Mouse (Mus musculus): Measurements from ENCODE around the gene Rpl22. TPM values are rescaled to one million over a fixed set of nuclear protein-coding genes. Genes with fewer than 3 reads are reported as not detected.
A peak's percentile ranks its signal among the peaks of the same experiment; 100 is the strongest.

The Rpl22 gene
- polyA plus RNA-seq, 1 experiment from 2014 or later = 280 TPM

DNA sequence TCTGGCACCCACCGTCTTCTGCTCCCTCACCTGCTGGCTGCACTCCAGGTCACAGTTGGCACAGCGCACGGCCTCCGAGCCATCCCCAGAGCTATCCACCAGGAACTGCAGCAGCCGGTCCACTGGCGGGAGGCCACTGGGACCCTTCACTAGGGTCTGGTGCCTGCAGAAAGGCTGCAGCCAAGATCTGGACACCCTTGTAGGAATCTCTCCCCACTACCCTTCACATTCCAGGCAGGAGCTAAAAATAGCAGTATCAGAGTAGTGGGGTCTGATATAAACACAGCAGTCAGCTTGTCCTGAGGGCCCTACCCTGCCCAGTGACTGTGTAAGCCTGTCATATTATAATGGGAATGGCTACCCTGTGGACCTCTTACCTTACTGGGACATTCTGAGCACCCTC lies 7.9 kb upstream of the Rpl22 start:
- Histone ChIP-seq H3K27ac (ENCODE audit: poor library complexity, severe bottlenecking) (peak overlapping the region; percentile 97), H3K9me3 (replicated peaks) (no peaks in the 10 kb centered on the region), H3K36me3 (no peaks in the 10 kb centered on the region), H3K4me3 (peak overlapping the region; percentile 47), H3K4me2 (peak overlapping the region; percentile 84), H3K27me3 (replicated peaks) (peaks cover 44% of the 10 kb centered on the region), H3K9ac (peak overlapping the region; percentile 80), H3K4me1 (replicated peaks) (peaks cover 51% of the 10 kb centered on the region)
- ATAC-seq (ENCODE audit: insufficient number of reproducible peaks, low FRiP score) = peak; percentile 30; the same call in 1 of the 2 replicates
- 42% methylated on average over 6 of the region's 6 CpGs for WGBS

DNA sequence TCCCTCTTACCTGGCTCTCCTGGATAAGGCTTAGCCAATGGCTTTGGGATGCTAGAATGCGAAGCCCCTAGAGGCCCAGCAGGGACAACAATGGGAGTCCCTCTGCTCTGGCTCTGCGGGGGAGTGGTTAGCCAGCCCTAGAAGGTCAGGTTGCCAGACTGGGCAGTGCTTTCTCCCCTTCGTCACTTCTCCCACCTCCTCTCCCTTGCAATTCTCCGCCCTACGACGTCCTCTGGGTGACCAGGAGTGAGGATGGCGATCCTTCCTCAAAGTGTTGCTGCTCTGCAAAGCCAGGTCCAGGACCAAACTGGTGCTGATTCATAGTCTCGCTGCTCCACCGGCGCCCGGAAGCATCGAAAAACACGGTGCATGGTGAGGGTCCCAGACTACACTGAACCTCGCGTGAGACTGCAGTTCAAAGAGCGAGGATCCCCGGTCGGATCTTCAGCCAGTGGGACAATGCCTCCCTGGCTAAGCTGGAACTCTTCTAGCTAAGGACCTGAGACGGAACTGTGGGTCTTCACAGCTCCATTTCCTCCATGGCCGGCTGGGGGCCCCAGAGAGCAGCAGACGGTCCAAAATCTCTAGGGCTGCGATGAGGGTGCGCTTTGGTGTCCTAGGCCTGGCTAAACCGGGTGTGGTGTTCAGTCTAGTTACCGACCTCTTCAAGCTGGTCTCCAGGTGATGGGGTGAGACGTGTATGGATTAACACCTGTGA lies 6.9 kb upstream of the Rpl22 start, which contains the start of gene Rnf207:
Gene Rnf207, minus strand, starts transcription at position 477 of the 718 bp plus-strand sequence.
- Histone ChIP-seq H3K36me3 (no peaks in the 10 kb centered on the region), H3K27ac (ENCODE audit: poor library complexity, severe bottlenecking) (peak within 1 kb of the TSS; percentile 97), H3K4me3 (peak within 1 kb of the TSS; percentile 47), H3K9ac (peak within 1 kb of the TSS; percentile 80), H3K9me3 (replicated peaks) (no peaks in the 10 kb centered on the region), H3K27me3 (replicated peaks) (peaks cover 33% of the 10 kb centered on the region), H3K4me2 (peak within 1 kb of the TSS; percentile 84), H3K4me1 (replicated peaks) (peaks cover 40% of the 10 kb centered on the region)
- peak; percentile 51 for ATAC-seq (ENCODE audit: insufficient number of reproducible peaks, low FRiP score)
- whole genome bisulfite sequencing = 3% methylated on average over 26 of the region's 26 CpGs

DNA sequence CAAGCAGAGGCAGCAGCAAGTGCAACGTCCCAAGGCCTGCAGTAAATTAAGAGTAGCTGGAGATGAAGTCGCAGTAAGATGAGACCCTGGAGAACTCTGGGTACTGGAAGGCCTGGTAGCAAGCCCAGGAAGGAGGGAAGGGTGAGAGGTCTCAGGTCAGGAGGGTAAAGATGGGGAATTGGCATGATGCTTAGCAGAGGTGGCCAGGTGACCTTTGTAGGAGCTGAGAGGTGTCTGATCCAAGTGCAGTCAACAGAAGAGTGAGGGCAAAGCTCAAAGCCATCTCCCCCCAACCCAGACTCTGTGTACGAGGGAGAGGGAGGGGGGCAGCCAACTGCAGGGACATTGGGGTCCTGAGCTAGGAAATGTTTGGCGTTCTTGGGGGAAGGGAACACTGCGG lies 4.1 kb upstream of the Rpl22 start:
- Histone ChIP-seq H3K9me3 (replicated peaks) (no peaks in the 10 kb centered on the region), H3K4me3 (no peak overlapping the region), H3K4me2 (no peak overlapping the region), H3K36me3 (no peaks in the 10 kb centered on the region), H3K27ac (ENCODE audit: poor library complexity, severe bottlenecking) (no peak overlapping the region), H3K4me1 (replicated peaks) (peaks cover 19% of the 10 kb centered on the region), H3K9ac (no peak overlapping the region), H3K27me3 (replicated peaks) (peaks cover 7% of the 10 kb centered on the region; the same call in 1 of the 2 replicates)
- WGBS = 58% methylated on average over 5 of the region's 5 CpGs
- no peak for ATAC-seq (ENCODE audit: insufficient number of reproducible peaks, low FRiP score)

DNA sequence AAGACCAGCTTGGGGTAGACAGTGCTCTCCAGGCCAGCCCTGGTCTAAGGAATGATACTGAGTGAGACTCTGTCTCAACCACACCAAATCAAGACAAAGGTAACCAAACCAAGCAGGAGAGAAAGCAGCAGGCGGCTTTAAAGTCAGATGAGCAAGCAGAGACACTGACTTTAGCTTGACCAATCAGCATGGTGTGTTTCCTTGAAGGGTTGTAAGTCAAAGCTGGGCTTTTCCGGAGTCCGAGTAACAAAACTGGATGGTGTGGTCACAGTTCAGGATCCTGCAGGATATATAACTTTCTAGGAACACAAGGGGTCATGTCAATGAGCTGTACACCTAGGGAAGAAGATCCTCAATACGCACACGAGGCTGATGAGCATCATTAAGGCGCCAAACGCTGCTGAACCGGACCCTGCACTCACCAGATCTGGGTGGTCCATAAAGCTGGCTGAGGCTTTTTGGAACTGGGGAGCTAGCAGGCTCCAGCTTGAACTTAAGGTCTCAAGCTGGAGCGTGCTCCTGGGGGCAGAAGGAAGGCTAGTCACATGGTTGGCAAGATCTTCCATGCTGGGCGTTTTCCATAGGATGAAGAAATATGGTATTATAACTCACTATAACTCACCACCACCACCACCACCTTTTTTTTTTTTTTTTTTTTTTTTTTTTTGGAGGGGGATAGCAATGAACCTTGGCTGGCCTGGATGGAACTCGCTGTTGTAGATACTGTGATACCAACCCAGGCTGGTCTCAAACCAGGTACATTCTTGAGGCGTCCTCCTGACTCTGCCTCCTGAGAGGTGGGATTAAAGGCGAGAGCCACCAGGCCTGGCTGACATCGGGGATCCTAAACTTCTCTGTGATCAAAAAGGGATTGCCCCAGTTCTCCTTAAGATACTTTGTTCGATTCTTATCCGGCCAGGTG lies 640 bp upstream of the Rpl22 start:
- Histone ChIP-seq H3K9me3 (replicated peaks) (no peaks in the 10 kb centered on the region), H3K4me3 (peak overlapping the region; percentile 95), H3K36me3 (peaks cover 26% of the 10 kb centered on the region), H3K4me1 (replicated peaks) (peaks cover 13% of the 10 kb centered on the region), H3K4me2 (peak overlapping the region; percentile 49; the same call in 1 of the 2 replicates), H3K27me3 (replicated peaks) (no peaks in the 10 kb centered on the region), H3K27ac (ENCODE audit: poor library complexity, severe bottlenecking) (peak overlapping the region; percentile 44; the same call in 1 of the 2 replicates), H3K9ac (no peak overlapping the region)
- peak; percentile 29 for ATAC-seq (ENCODE audit: insufficient number of reproducible peaks, low FRiP score)
- WGBS = 46% methylated on average over 16 of the region's 16 CpGs

DNA sequence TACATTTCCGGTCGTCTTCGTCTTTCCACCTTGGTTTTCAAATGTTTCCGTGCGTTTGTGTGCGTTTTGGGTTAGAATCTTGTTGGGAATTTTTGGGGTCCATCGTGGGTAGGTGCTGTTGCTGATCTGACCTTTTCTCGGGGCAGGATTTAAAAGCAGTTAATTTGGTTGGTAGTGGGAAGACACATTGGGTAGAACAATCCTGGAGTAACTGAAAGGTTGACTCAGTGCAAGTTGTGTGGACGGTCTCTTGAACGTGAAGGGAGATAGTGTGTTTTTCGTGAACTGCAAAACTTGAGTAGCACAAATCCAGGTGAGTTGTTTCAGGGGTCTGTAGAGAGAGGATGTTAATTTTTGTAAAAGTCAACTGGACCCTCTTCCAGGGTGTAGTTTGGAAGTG lies 1.0 kb downstream of the Rpl22 start:
- WGBS = under 1% methylated on average over 11 of the region's 11 CpGs

DNA sequence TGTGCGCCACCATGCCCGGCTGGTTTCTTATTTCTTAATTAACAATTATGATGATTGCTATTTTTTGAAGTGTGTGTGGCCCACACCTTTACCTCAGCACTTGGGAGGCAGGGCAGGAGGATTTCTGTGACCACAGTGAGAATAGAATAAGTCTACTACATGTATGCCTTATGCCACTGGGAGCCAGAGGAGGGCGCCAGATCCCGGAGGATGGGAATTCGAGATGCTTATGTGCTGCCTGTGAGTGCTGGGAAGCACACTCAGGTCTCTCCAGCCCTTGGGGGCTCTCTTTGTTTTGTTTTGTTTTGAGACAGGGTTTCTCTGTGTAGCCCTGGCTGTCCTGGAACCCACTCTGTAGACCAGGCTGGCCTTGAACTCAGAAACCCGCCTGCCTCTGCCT lies 3.1 kb downstream of the Rpl22 start:
- peaks cover 64% of the 10 kb centered on the region for H3K36me3 ChIP-seq
- no peaks in the 10 kb centered on the region for H3K27me3 ChIP-seq (replicated peaks)
- no peaks in the 10 kb centered on the region for H3K9me3 ChIP-seq (replicated peaks)
- H3K4me1 ChIP-seq (replicated peaks) = peaks cover 13% of the 10 kb centered on the region
- no peak overlapping the region for H3K4me2 ChIP-seq
- H3K4me3 ChIP-seq = no peak overlapping the region
- no peak for ATAC-seq (ENCODE audit: insufficient number of reproducible peaks, low FRiP score)
- 80% methylated on average over 6 of the region's 6 CpGs for WGBS
- H3K9ac ChIP-seq = no peak overlapping the region
- no peak overlapping the region for H3K27ac ChIP-seq (ENCODE audit: poor library complexity, severe bottlenecking)

More for the DNA sequence above, 1.0 kb downstream of the Rpl22 start:
- no peaks in the 10 kb centered on the region for H3K27me3 ChIP-seq (replicated peaks)
- peak overlapping the region; percentile 95 for H3K4me3 ChIP-seq
- peaks cover 13% of the 10 kb centered on the region for H3K4me1 ChIP-seq (replicated peaks)
- H3K36me3 ChIP-seq = peaks cover 42% of the 10 kb centered on the region
- H3K9ac ChIP-seq = peak overlapping the region; percentile 95
- H3K27ac ChIP-seq (ENCODE audit: poor library complexity, severe bottlenecking) = no peak overlapping the region
- no peak for ATAC-seq (ENCODE audit: insufficient number of reproducible peaks, low FRiP score)
- peak overlapping the region; percentile 84 for H3K4me2 ChIP-seq
- H3K9me3 ChIP-seq (replicated peaks) = no peaks in the 10 kb centered on the region

DNA sequence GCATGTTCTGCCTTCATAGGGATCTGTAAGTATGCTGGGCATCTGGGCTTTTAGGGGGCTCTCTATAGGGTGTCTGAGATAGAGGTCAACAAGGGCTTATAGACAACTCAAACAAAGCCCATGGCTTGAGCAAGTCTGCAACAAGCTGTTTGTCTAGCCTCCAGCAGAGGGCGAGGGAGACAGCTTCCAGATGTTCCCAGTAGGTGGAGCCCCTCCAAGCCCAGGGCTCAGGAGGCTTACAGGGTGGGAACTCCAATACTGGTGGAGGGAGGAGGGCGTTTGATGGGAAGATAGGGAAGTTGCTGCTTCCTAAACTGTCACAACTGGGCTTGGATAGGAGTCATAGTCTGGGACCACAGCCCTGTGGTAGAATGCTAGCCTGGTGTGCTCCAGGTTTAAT lies 7.4 kb downstream of the Rpl22 start:
- H3K9ac ChIP-seq = no peak overlapping the region
- H3K4me2 ChIP-seq = no peak overlapping the region
- 36% methylated on average over 2 of the region's 2 CpGs for WGBS
- no peaks in the 10 kb centered on the region for H3K9me3 ChIP-seq (replicated peaks)
- peaks cover 78% of the 10 kb centered on the region for H3K36me3 ChIP-seq
- no peaks in the 10 kb centered on the region for H3K4me1 ChIP-seq (replicated peaks)
- peak; percentile 51; the same call in 1 of the 2 replicates for ATAC-seq (ENCODE audit: insufficient number of reproducible peaks, low FRiP score)
- H3K27me3 ChIP-seq (replicated peaks) = peaks cover 24% of the 10 kb centered on the region
- H3K4me3 ChIP-seq = no peak overlapping the region
- H3K27ac ChIP-seq (ENCODE audit: poor library complexity, severe bottlenecking) = no peak overlapping the region

DNA sequence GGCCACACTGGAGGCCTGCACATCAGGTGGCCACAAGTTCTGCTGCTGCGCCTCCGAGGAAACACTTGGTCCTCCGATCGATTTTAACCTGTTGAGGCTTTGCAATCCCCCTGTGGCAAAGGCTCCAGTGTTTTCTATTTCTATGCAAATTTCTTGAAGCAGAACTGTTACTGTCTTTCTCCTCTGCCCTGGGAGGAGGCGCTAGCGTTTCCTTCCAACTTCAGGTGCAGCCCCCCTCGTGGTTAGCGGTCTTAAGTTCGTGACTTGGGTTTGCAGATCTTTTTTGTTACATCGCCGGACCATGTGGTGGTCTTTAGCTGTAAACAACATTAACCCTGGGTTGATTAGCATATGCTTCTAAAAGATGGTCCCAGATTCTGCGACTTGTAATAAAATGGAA lies 8.0 kb downstream of the Rpl22 start:
- Histone ChIP-seq H3K27me3 (replicated peaks) (peaks cover 30% of the 10 kb centered on the region), H3K4me2 (no peak overlapping the region), H3K36me3 (peaks cover 73% of the 10 kb centered on the region), H3K9ac (no peak overlapping the region), H3K9me3 (replicated peaks) (no peaks in the 10 kb centered on the region), H3K4me3 (no peak overlapping the region), H3K4me1 (replicated peaks) (peaks cover 6% of the 10 kb centered on the region), H3K27ac (ENCODE audit: poor library complexity, severe bottlenecking) (no peak overlapping the region)
- 97% methylated on average over 12 of the region's 12 CpGs for WGBS
- no peak for ATAC-seq (ENCODE audit: insufficient number of reproducible peaks, low FRiP score)

DNA sequence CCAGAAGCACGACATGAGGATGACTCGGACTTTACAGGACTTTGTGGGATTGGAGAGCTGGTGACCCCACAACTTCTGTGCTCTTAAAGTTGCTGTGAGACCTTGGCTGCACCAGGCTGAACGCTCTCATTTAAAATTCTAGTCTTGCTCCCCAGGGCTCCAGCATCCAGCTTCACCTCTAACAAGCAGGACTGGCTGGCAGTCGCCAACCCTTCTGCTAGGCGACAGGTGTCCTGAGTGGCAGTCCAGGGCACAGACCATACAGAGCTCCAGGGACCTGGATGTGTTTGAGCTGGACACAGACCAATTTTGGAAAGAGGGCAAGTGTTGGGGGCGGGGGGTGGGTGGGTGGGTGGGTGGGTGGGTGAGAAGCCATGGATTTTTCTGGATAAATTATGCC lies 12.2 kb downstream of the Rpl22 start:
- whole genome bisulfite sequencing = 34% methylated on average over 6 of the region's 6 CpGs
- Histone ChIP-seq H3K27me3 (replicated peaks) (peaks cover 71% of the 10 kb centered on the region), H3K4me2 (0 out of 2 replicates have a peak overlapping the region, but pooled peaks have one; percentile 97), H3K9ac (no peak overlapping the region), H3K4me3 (no peak overlapping the region), H3K4me1 (replicated peaks) (peaks cover 18% of the 10 kb centered on the region), H3K36me3 (peaks cover 31% of the 10 kb centered on the region), H3K9me3 (replicated peaks) (no peaks in the 10 kb centered on the region), H3K27ac (ENCODE audit: poor library complexity, severe bottlenecking) (no peak overlapping the region)
- ATAC-seq (ENCODE audit: insufficient number of reproducible peaks, low FRiP score) = no peak

DNA sequence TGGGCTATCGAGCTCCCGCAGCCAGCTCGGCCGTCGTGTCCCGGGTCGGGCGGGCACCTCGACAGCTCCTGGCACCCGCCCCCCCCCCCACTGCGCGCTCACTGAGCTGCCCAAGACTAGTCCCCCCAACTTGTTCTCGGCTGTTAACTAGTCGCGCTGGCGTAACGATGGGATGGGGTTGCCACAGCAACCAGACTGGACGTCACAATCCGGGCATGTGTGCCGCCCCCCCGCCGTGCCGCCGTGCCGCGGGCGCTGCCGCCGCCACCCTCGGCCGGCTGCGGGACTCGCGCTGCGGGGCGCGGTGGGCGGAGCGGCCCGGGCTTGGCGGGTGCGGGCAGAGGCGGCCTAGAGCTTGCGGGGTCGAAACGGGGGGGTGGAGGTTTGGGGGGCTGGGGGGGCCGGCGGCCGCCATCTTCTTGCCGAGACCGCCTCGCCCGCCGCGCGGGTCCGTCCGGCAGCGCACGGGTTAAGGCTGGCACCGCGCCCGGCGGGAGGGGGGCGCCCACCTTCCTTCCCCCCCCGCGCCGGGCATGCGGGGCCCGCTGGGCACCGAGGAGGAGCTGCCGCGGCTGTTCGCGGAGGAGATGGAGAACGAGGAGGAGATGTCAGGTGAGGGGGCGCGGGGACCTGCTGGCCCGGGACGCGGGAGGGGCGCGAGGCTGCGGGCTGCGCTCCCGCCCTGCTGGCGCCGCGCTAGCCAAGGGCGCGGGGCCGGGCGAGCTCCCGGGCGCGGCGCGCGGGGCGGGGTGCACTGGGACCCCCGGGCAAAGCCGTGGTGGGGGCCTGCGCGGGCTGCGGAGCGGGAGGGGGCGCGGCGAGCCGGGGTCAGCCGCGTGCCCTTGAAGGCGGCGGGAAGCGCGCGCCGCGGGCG lies 13.1 kb downstream of the Rpl22 start, which contains the start of gene Chd5:
Gene Chd5, plus strand, starts transcription at position 233 of the 874 bp plus-strand sequence.
- no peaks in the 10 kb centered on the region for H3K9me3 ChIP-seq (replicated peaks)
- H3K4me3 ChIP-seq = peak within 1 kb of the TSS; percentile 63
- H3K27ac ChIP-seq (ENCODE audit: poor library complexity, severe bottlenecking) = no peak within 1 kb of the TSS
- ATAC-seq (ENCODE audit: insufficient number of reproducible peaks, low FRiP score) = no peak
- WGBS = 3% methylated on average over 102 of the region's 120 CpGs
- peaks cover 79% of the 10 kb centered on the region for H3K27me3 ChIP-seq (replicated peaks)
- peak within 1 kb of the TSS; percentile 97 for H3K4me2 ChIP-seq
- peaks cover 23% of the 10 kb centered on the region for H3K36me3 ChIP-seq
- peaks cover 18% of the 10 kb centered on the region for H3K4me1 ChIP-seq (replicated peaks)
- H3K9ac ChIP-seq = peak within 1 kb of the TSS; percentile 64
